Mouse (Mus musculus): ENCODE measurements at regions not wholly inside any gene's neighbourhood (a gene's known extent, or its start where the extent isn't known, plus 50 kb on each side); places are given as distances from the start of the nearest gene placed in this dataset.

GRCm38 (mm10) chr5:118939336-118940039, 379.0 kb downstream of the Med13l start:
- TF ChIP-seq CTCF (conservative IDR thresholded peaks at IDR 0.05; ENCODE audit: low read length) (no peak), POU5F1 (IDR thresholded peaks at IDR 0.05; ENCODE audit: borderline replicate concordance, low read length) (no peak), NANOG (IDR thresholded peaks at IDR 0.05; ENCODE audit: borderline replicate concordance, low read length) (no peak)
